Mouse (Mus musculus) intestine, embryonic 14.5 days (tissue): ENCODE data around the gene Hoxc5. TPM values are rescaled to one million over a fixed set of nuclear protein-coding genes. Genes with fewer than 3 reads are reported as not detected.
A peak's percentile ranks its signal among the peaks of the same experiment; 100 is the strongest.

ENCODE experiments used
- ATAC-seq: fragments of 200-750 bp; cut with Nextera tagmentation; replicated peaks from 2 replicates; pipeline ENCODE4 v1.8.0; 2017; ENCODE audit warnings: low read depth, moderate number of reproducible peaks, moderate TSS enrichment, moderate library complexity; ENCODE audit not compliant: low FRiP score, low TSS enrichment
- DNase-seq: peaks from one replicate; pipeline ENCODE4 v3.0.0-alpha.2; 2018; ENCODE audit warnings: low spot score
- H3K27ac ChIP-seq: fragments of 300-500 bp; sonication (generic); 2 replicates; pipeline ENCODE4 v1.5.1; 2014; ENCODE audit warnings: low read depth, mild to moderate bottlenecking, control low read depth
- H3K27me3 ChIP-seq: fragments of 300-500 bp; sonication (generic); replicated peaks from 2 replicates; pipeline ENCODE4 v1.6.1; 2014; ENCODE audit warnings: low read length, control low read depth; ENCODE audit not compliant: control insufficient read depth, insufficient read depth
- H3K36me3 ChIP-seq: fragments of 300-500 bp; sonication (generic); 2 replicates; pipeline ENCODE4 v1.6.1; 2014; ENCODE audit warnings: low read length, control low read depth; ENCODE audit not compliant: control insufficient read depth, insufficient read depth
- H3K4me1 ChIP-seq: fragments of 300-500 bp; sonication (generic); replicated peaks from 2 replicates; pipeline ENCODE4 v1.6.1; 2014; ENCODE audit warnings: low read length, control low read depth, mixed read lengths; ENCODE audit not compliant: control insufficient read depth, insufficient read depth
- H3K4me2 ChIP-seq: fragments of 300-500 bp; sonication (generic); 2 replicates; pipeline ENCODE4 v1.6.1; 2014; ENCODE audit warnings: low read length
- H3K4me3 ChIP-seq: fragments of 300-500 bp; sonication (generic); 2 replicates; pipeline ENCODE4 v1.5.1; 2014; ENCODE audit warnings: low read depth, low read length, control low read depth, mixed read lengths
- H3K9ac ChIP-seq: fragments of 300-500 bp; sonication (generic); 2 replicates; pipeline ENCODE4 v1.6.1; 2014; ENCODE audit warnings: mild to moderate bottlenecking, low read length
- H3K9me3 ChIP-seq: fragments of 300-500 bp; sonication (generic); 2 replicates; pipeline ENCODE4 v1.6.1; 2016; ENCODE audit warnings: low read length, control low read depth; ENCODE audit not compliant: control insufficient read depth
- WGBS: fragments of 180-500 bp; shearing (Covaris S2); extraction: QIAGEN DNeasy Blood & Tissue Kit; methylation state at CpG from one replicate; pipeline ENCODE4 v1.1.7; 2014; 5-methylcytosine and 5-hydroxymethylcytosine counted together
- polyA plus RNA-seq: library from polyadenylated mRNA; unstranded; fragments of >200 nt; fragmentation: Nextera tagmentation; extraction: Ambion mirVana; gene quantifications from 2 replicates; pipeline ENCODE4 v1.2.1, GENCODE M21; 2014

Hoxc5 gene
- polyA plus RNA-seq, 1 experiment from 2014 or later = 12.2 TPM

DNA sequence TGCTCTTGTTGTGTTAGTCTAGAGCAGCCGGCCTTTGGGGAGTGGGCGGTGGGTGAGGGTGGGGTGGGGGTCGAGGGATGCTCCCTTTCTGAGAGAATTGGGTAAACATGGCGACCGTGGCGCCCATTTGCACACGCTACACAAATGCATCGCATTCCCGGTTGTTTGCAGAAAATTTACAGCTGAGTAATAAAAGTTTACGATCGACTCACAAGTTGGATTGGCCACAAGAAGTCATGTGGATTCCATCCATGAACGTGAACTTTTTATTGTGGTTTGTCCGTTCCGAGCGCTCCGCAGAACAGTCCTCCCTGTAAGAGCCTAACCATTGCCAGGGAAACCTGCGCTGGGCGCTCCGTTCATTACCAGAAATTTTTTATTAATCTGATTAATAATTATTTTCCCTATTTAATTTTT lies 30.7 kb downstream of the Hoxc5 start, which contains the start of gene Hoxc6:
TSS of gene Hoxc6 (plus strand) at position 319 of the 417 bp plus-strand sequence.
- Histone ChIP-seq H3K27me3 (peaks cover 98% of the 10 kb centered on the region), H3K36me3 (no peaks in the 10 kb centered on the region), H3K4me3 (peak within 1 kb of the TSS; percentile 42), H3K9me3 (no peaks in the 10 kb centered on the region), H3K9ac (peak within 1 kb of the TSS; percentile 68), H3K4me1 (no peaks in the 10 kb centered on the region; the same call in none of the 2 replicates), H3K27ac (peak within 1 kb of the TSS; percentile 87), H3K4me2 (peak within 1 kb of the TSS; percentile 64)
- DNase-seq (no peak), ATAC-seq (peak; percentile 38)
- WGBS = under 1% methylated on average over 19 of the region's 19 CpGs

DNA sequence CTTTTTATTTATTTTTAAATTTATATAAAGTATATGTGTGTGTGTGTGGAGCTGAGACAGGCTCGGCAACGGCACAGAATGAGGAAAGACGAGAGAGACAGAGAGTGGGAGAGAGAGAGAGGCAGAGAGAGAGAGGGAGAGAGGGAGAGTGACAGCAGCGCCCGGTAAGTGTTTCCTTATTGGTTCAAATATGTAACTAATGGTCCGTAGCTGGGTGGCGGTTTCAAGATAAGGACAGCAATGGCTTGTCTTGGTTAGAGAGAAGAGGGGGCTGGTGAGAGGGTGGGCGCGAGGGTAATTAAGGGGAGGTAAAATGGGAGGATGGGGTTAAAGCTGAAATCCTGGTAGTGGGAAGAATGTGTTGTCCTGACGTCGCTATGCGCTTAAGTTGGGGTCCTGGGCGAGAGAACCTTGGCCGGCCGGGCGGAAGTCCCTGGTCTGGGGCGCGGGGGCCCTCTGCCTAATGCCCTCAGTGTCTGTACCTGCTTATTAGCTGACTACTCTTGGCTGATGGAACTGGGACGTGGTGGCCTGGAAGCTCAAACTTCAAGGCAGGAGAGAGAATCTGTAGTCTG lies 31.5 kb downstream of the Hoxc5 start:
- ATAC-seq (peak; percentile 25; the same call in 1 of the 2 replicates), DNase-seq (no peak)
- WGBS = 1% methylated on average over 19 of the region's 19 CpGs
- Histone ChIP-seq H3K4me2 (peak overlapping the region; percentile 64), H3K9ac (peak overlapping the region; percentile 68), H3K9me3 (no peaks in the 10 kb centered on the region), H3K27ac (peak overlapping the region; percentile 87), H3K27me3 (peaks cover 99% of the 10 kb centered on the region), H3K4me3 (peak overlapping the region; percentile 42), H3K36me3 (no peaks in the 10 kb centered on the region), H3K4me1 (no peaks in the 10 kb centered on the region; the same call in none of the 2 replicates)

DNA sequence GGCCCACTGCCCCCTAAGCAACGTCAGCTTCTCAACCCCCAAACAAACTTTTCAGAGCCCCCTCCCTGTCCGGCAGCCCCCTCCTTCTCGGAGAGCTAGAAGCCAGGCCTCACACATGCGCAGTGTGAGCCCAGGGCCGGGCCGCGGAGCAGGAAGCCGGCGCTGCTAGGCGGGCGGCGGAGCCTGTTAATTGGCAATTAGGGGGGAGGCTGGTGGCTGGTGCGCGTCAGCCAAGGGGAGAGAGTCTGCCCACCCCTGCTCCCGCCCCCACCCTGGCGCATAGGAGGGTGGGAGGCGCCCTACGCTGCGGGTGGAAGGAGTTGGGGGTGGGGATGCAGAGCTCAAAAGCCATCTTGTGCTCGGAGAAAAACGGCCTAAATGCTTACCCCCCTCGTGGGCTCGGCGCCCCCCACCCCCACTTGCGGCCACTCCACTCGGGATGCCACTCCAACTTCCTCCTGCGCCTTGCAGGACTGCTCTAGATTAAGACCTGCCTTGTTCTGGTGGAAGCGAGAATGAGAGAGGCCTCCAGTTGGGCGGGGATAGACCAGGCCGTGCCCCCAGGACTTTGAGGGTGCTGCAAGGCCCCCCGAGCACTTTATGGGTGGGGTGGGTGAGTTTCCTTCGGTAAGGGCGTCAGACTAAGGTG lies 32.1 kb downstream of the Hoxc5 start:
- DNase-seq = no peak
- peaks cover 100% of the 10 kb centered on the region for H3K27me3 ChIP-seq
- no peaks in the 10 kb centered on the region for H3K9me3 ChIP-seq
- no peaks in the 10 kb centered on the region for H3K36me3 ChIP-seq
- H3K27ac ChIP-seq = peak overlapping the region; percentile 87
- peak overlapping the region; percentile 68 for H3K9ac ChIP-seq
- no peaks in the 10 kb centered on the region; the same call in none of the 2 replicates for H3K4me1 ChIP-seq
- ATAC-seq = peak; percentile 62; the same call in 1 of the 2 replicates
- H3K4me3 ChIP-seq = peak overlapping the region; percentile 42
- H3K4me2 ChIP-seq = peak overlapping the region; percentile 64
- 2% methylated on average over 33 of the region's 33 CpGs for WGBS

DNA sequence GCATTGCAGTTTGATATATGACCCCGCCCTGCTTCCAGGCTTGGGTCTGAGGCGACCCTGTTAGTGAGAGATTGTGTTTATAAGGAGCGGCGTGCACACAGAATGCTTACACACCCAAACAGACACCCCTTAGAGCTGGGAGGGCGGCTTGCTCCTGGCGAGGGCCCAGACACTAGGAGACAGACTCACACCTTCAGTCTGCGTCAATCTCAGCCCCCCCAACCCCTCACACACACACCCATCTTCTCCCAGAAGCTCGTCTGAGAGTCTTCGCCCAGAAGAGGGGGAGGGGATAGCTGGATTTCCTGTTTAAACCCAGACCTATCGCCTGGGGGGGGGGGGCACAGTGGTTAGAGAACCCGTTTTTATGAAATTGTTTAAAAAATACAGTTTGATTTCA lies 32.7 kb downstream of the Hoxc5 start:
- H3K36me3 ChIP-seq = no peaks in the 10 kb centered on the region
- DNase-seq (no peak), ATAC-seq (0 out of 2 replicates have a peak, but pooled peaks have one; percentile 14)
- no peaks in the 10 kb centered on the region for H3K9me3 ChIP-seq
- H3K9ac ChIP-seq = peak overlapping the region; percentile 68
- H3K4me3 ChIP-seq = peak overlapping the region; percentile 42
- 3% methylated on average over 11 of the region's 11 CpGs for WGBS
- H3K27ac ChIP-seq = peak overlapping the region; percentile 87
- peaks cover under 1% of the 10 kb centered on the region for H3K4me1 ChIP-seq
- peak overlapping the region; percentile 64 for H3K4me2 ChIP-seq
- H3K27me3 ChIP-seq = peaks cover 100% of the 10 kb centered on the region

DNA sequence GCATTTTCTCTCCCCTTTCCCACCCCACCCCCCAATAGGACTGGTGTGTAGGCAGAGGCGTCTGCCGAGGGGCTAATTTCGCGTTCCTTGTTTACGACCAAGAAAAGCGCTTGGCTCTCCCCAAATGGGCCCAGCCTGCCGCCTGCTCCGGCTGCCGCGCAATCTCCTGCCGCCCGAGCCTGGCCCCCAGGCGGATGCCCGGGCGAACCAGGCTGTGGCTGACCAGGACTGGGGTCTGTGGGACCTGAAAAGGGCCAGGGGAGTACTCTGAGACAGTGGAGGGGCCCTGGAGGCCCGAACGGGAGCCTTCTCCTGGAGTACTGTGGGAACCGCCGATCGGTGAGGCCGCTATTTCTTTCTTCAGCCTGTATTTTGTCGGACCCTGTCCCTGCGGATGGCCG lies 33.3 kb downstream of the Hoxc5 start:
- peak overlapping the region; percentile 64 for H3K4me2 ChIP-seq
- H3K9ac ChIP-seq = peak overlapping the region; percentile 68
- H3K4me1 ChIP-seq = peaks cover 4% of the 10 kb centered on the region
- no peak for DNase-seq
- WGBS = 4% methylated on average over 24 of the region's 24 CpGs
- peak overlapping the region; percentile 87 for H3K27ac ChIP-seq
- no peak for ATAC-seq
- no peaks in the 10 kb centered on the region for H3K36me3 ChIP-seq
- peaks cover 100% of the 10 kb centered on the region for H3K27me3 ChIP-seq
- peak overlapping the region; percentile 42 for H3K4me3 ChIP-seq
- H3K9me3 ChIP-seq = no peaks in the 10 kb centered on the region

DNA sequence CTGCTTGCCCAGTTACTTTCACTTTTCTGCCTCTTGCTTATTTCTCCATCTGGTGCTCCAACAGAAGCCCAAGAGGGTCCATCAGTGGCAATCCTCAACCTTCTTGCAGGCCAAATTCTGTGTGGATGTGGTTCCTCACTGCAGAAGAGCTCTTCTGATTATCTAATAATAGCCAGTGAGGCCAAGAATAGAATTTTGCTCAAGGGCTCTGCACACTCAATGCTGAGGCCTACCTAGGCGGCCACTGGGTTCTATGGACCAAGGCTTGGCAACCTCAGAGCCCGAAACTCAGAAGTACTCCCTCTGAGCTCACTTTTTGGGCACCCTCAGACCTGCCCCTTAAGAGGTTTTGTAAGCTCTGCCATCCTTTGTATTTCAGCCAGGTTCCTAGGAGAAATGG lies 34.1 kb downstream of the Hoxc5 start:
- peak overlapping the region; percentile 64 for H3K4me2 ChIP-seq
- no peaks in the 10 kb centered on the region for H3K36me3 ChIP-seq
- H3K27ac ChIP-seq = peak overlapping the region; percentile 29
- H3K4me3 ChIP-seq = peak overlapping the region; percentile 42; the same call in 1 of the 2 replicates
- ATAC-seq (no peak), DNase-seq (no peak)
- peaks cover 100% of the 10 kb centered on the region for H3K27me3 ChIP-seq
- H3K9me3 ChIP-seq = no peaks in the 10 kb centered on the region
- WGBS = 46% methylated on average over 2 of the region's 2 CpGs
- peak overlapping the region; percentile 68 for H3K9ac ChIP-seq
- H3K4me1 ChIP-seq = peaks cover 10% of the 10 kb centered on the region

DNA sequence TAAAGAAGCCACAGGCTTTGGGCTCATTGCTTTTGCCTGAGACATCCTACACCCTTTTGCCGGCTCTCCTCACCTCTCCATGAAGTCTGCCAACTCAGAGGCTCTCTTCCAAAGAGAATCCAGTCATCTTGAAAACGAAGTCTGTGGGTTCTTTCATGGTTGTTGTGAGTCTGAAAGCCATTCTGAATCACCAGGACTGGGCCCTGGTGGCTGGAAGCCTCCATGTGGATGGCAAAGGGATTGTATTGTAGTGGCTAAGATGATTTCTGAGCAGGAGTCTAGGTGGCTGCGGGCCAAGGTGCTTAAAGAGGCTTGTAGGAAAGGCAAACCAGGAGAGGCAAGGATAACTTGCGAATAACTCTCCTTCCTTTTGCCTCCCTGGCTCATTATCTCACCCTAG lies 34.9 kb downstream of the Hoxc5 start:
- Histone ChIP-seq H3K4me1 (peaks cover 13% of the 10 kb centered on the region), H3K4me2 (peak overlapping the region; percentile 64), H3K27me3 (peaks cover 100% of the 10 kb centered on the region), H3K9ac (no peak overlapping the region), H3K9me3 (no peaks in the 10 kb centered on the region), H3K4me3 (peak overlapping the region; percentile 9; the same call in 1 of the 2 replicates), H3K27ac (peak overlapping the region; percentile 29; the same call in 1 of the 2 replicates), H3K36me3 (no peaks in the 10 kb centered on the region)
- ATAC-seq (no peak), DNase-seq (no peak)
- WGBS = 27% methylated on average over 4 of the region's 4 CpGs

DNA sequence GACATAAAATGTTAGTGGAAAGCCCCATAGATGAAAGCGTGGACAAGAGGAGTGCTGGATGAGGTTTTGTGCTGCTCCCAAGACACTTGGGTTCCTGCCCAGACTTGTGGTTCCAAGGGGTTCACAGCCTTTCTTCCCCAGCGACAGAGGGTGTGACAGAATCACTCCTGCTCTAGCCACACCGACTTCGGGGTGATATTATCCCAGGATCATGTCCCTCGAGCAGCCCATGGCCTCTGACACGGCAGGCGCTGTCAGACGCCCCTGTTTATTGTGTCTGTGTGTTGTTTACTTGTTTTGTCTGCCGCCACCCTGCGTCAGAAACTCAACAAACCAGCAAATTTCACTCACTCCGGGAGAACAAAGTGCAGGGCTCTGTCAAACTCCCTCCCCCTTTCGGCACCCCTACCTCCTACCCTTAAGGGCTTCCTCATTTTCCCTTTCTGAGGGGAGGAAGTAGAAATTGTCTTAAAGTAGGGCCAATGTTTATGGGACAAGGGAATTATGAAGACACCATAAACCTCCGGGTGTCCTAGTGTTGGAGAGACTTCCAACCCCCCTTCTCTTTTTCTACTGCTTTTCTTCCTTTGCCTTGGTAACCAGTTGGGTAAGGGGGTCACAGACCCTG lies 35.7 kb downstream of the Hoxc5 start:
- Histone ChIP-seq H3K36me3 (no peaks in the 10 kb centered on the region), H3K4me2 (peak overlapping the region; percentile 64), H3K9me3 (no peaks in the 10 kb centered on the region), H3K27me3 (peaks cover 100% of the 10 kb centered on the region), H3K27ac (peak overlapping the region; percentile 29; the same call in 1 of the 2 replicates), H3K4me3 (peak overlapping the region; percentile 8; the same call in 1 of the 2 replicates), H3K4me1 (peaks cover 21% of the 10 kb centered on the region), H3K9ac (0 out of 2 replicates have a peak overlapping the region, but pooled peaks have one; percentile 27)
- WGBS = 16% methylated on average over 13 of the region's 13 CpGs
- DNase-seq (no peak), ATAC-seq (no peak)
